Mouse (Mus musculus) stomach, embryonic 15.5 days (tissue): ENCODE measurements around the gene Camk1g. TPM values are rescaled to one million over a fixed set of nuclear protein-coding genes. Genes with fewer than 3 reads are reported as not detected.

Experiments
- ATAC-seq: fragments of 200-750 bp; cut with Nextera tagmentation; 2 replicates; pipeline ENCODE4 v1.8.0; 2017; ENCODE audit warnings: low read depth, moderate number of reproducible peaks, moderate TSS enrichment; ENCODE audit not compliant: insufficient read depth, low FRiP score
- H3K27ac ChIP-seq: fragments of 300-500 bp; sonication (generic); 2 replicates; pipeline ENCODE4 v1.5.1; 2015; ENCODE audit warnings: mild to moderate bottlenecking, inconsistent platforms
- H3K27me3 ChIP-seq: fragments of 300-500 bp; sonication (generic); replicated peaks from 2 replicates; pipeline ENCODE4 v1.6.1; 2015; ENCODE audit warnings: inconsistent platforms
- H3K36me3 ChIP-seq: fragments of 300-500 bp; sonication (generic); 2 replicates; pipeline ENCODE4 v1.6.1; 2015; ENCODE audit warnings: inconsistent platforms
- H3K4me1 ChIP-seq: fragments of 300-500 bp; sonication (generic); 2 replicates; pipeline ENCODE4 v1.6.1; 2015; ENCODE audit warnings: inconsistent platforms
- H3K4me2 ChIP-seq: fragments of 300-500 bp; sonication (generic); 2 replicates; pipeline ENCODE4 v1.6.1; 2015; ENCODE audit warnings: mild to moderate bottlenecking, inconsistent platforms
- H3K4me3 ChIP-seq: fragments of 300-500 bp; sonication (generic); replicated peaks from 2 replicates; pipeline ENCODE4 v1.5.1; 2015; ENCODE audit warnings: inconsistent platforms
- H3K9ac ChIP-seq: fragments of 300-500 bp; sonication (generic); 2 replicates; pipeline ENCODE4 v1.6.1; 2015; ENCODE audit warnings: inconsistent platforms
- H3K9me3 ChIP-seq: fragments of 300-500 bp; sonication (generic); 2 replicates; pipeline ENCODE4 v1.6.1; 2016; ENCODE audit warnings: inconsistent platforms
- WGBS: fragments of 180-500 bp; shearing (Covaris S2); methylation state at CpG from one replicate; pipeline ENCODE4 v1.1.7; 2015; 5-methylcytosine and 5-hydroxymethylcytosine counted together
- polyA plus RNA-seq: library from polyadenylated mRNA; unstranded; fragments of >200 nt; fragmentation: Nextera tagmentation; extraction: Ambion mirVana; gene quantifications from 2 replicates; pipeline ENCODE4 v1.2.1, GENCODE M21; 2015

The Camk1g gene
- polyA plus RNA-seq, 1 experiment from 2014 or later = 6.7 TPM

DNA sequence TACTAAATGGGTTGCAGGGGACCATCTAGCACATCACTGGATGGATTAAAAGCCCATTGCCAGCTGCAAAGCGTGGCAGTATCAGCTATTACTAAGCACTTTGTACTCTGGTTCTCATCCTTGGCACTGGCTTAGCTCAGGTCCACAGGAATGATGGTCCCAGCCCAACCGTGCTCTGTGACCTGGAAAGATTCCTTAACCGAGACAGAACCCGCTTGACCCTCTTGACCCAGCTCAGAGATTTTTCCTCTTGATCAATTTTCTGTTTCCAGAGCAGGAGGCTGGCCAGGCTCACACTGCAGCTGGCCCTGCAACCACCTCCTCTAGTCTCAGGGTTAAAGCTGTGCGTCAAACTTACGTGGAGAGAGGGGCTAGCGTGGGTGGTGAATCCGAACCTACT lies 1.0 kb downstream of the Camk1g start:
- Histone ChIP-seq H3K27me3 (no peaks in the 10 kb centered on the region), H3K9me3 (no peaks in the 10 kb centered on the region), H3K27ac (no peak overlapping the region), H3K4me3 (peak overlapping the region; percentile 41), H3K4me1 (peaks cover 16% of the 10 kb centered on the region; the same call in 1 of the 2 replicates), H3K4me2 (peak overlapping the region; percentile 50), H3K36me3 (no peaks in the 10 kb centered on the region), H3K9ac (no peak overlapping the region)
- 58% methylated on average over 8 of the region's 8 CpGs for WGBS
- no peak for ATAC-seq

DNA sequence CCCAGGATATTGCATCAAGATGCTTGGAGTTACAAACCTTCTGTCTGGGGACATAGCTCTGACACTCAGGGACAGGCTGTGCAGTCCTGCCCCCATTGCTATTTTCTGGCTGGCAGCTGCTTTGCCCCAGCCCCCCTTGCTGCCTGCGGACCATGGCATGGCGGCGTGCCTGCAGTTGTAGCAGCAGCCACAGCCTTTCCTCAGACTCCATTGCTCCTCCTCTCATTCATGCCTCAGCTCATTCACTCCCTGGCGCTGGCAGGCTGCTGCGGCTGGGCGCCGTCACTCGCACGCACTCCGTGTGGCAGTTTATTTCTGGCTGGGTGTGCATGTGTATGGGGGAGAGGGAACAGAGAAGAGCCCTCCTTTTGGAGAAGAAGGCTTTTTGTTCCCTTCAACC lies 2.0 kb downstream of the Camk1g start:
- no peak for ATAC-seq
- no peak overlapping the region for H3K4me2 ChIP-seq
- no peaks in the 10 kb centered on the region for H3K27me3 ChIP-seq
- H3K27ac ChIP-seq = no peak overlapping the region
- 46% methylated on average over 10 of the region's 10 CpGs for WGBS
- no peaks in the 10 kb centered on the region for H3K36me3 ChIP-seq
- peaks cover 16% of the 10 kb centered on the region; the same call in 1 of the 2 replicates for H3K4me1 ChIP-seq
- no peak overlapping the region for H3K9ac ChIP-seq
- no peaks in the 10 kb centered on the region for H3K9me3 ChIP-seq
- H3K4me3 ChIP-seq = no peak overlapping the region

DNA sequence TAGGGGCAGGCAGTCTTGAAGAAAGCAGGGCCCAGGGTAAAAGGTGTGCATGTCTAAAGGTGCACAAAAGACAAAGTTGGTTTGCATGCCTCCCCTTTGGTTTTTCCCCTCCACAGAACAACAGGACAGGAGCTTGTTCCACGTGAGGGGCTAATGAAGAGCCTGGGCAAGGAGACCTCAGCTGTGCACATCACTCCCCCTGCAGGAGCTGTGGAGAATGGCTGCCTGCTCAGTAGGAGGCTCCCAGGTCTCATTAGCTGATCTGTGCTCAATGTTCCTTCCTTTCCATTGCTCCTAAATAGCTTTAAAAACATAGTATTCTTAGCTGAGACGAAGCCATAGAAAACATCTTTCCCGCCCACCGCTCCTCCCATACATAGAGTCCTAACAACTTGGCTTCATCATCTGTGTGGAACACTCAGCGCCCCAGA lies 6.3 kb downstream of the Camk1g start:
- Histone ChIP-seq H3K4me2 (no peak overlapping the region), H3K4me3 (no peak overlapping the region), H3K9ac (no peak overlapping the region), H3K9me3 (no peaks in the 10 kb centered on the region), H3K27ac (no peak overlapping the region), H3K36me3 (no peaks in the 10 kb centered on the region), H3K4me1 (0 out of 2 replicates have a peak, but pooled peaks cover 5% of the 10 kb centered on the region), H3K27me3 (no peaks in the 10 kb centered on the region)
- no peak for ATAC-seq
- WGBS = 62% methylated on average over 5 of the region's 5 CpGs

DNA sequence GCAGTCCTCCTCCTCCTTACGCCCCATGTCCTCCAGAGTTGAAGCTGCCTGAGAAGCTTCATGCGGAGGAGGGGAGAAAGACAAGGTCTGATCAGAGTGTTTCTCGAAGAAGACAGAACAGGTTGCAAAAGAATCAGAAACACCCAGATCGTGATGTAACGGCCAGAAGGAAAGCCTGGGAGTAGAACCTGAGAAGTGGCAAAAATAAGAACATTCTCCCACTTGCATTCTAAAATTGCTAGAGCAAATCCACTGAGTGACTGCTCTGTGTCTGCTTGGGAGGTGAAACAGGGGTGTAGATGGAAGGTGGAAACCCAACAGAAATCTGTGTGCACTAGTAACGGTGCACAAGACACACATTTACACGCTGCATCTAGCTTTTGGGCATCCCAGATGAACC lies 8.0 kb downstream of the Camk1g start:
- Histone ChIP-seq H3K27ac (no peak overlapping the region), H3K36me3 (no peaks in the 10 kb centered on the region), H3K4me3 (no peak overlapping the region), H3K9me3 (no peaks in the 10 kb centered on the region), H3K27me3 (no peaks in the 10 kb centered on the region), H3K4me1 (no peaks in the 10 kb centered on the region), H3K9ac (no peak overlapping the region), H3K4me2 (no peak overlapping the region)
- WGBS = 78% methylated on average over 7 of the region's 7 CpGs
- no peak for ATAC-seq

DNA sequence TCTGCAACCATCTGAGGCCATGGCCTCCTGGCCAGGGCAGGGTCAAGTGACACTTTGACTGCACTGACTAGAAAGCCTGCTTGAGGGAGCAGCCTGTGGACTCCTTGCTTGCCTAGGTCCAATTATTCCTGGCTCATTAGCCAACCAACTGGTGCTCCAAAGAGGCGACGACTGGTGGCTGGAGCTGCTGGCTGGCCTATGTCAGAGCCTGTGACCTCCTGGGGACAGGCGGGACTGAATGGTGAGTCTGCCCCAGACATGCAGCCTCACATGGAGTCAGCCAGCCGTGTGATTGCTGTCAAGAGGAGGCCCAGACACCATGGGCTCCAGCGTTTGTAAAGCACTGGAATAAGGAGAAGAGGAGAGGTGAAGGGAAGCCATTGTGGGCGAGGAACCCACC lies 8.9 kb downstream of the Camk1g start:
- WGBS = 71% methylated on average over 6 of the region's 6 CpGs
- no peaks in the 10 kb centered on the region for H3K9me3 ChIP-seq
- ATAC-seq = no peak
- H3K4me3 ChIP-seq = no peak overlapping the region
- no peak overlapping the region for H3K27ac ChIP-seq
- no peaks in the 10 kb centered on the region for H3K36me3 ChIP-seq
- H3K4me2 ChIP-seq = no peak overlapping the region
- no peaks in the 10 kb centered on the region for H3K4me1 ChIP-seq
- no peak overlapping the region for H3K9ac ChIP-seq
- no peaks in the 10 kb centered on the region for H3K27me3 ChIP-seq

DNA sequence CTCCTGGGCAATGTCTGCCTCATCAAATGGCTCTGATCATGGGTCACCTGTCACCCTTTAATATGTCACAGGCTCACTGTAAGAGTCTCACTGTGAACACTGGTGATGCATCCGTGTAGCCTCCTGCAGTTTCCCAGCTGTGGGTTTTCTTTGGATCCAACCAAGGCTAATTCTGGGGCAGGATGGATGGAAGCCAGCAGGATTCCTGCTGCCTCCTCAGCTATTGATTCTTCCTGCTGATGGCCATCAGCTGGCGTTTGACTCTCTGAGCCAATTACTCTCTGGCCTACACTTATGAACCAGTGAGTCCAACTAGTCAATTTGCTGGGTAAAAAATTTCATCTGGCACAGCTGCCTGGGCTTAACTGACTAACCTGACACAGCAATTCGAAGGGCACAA lies 10.9 kb downstream of the Camk1g start:
- no peaks in the 10 kb centered on the region for H3K9me3 ChIP-seq
- no peak overlapping the region for H3K9ac ChIP-seq
- no peak overlapping the region for H3K4me3 ChIP-seq
- H3K36me3 ChIP-seq = no peaks in the 10 kb centered on the region; the same call in 1 of the 2 replicates
- no peak overlapping the region for H3K4me2 ChIP-seq
- WGBS = 65% methylated on average over 3 of the region's 3 CpGs
- no peaks in the 10 kb centered on the region for H3K27me3 ChIP-seq
- no peak overlapping the region for H3K27ac ChIP-seq
- no peak for ATAC-seq
- H3K4me1 ChIP-seq = no peaks in the 10 kb centered on the region

DNA sequence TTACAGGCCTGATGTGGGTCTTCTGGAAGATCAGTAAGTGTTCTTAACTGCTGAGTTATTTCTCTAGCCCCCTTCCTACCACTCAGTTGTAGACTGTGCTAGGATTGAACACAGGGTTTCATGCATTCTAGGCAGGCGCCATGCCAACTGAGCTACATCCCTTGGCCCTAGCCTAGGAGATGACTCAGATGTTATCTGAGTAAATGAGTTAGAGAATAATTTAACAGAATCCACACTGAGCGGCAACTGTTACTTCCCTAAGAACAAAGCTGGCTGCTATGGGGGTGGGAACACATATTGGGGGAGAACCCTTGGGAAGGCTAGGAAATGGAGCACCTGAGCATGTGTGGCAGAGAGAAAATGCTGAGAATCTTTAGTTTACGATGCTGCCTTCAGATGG lies 18.5 kb downstream of the Camk1g start:
- Histone ChIP-seq H3K4me2 (no peak overlapping the region), H3K27ac (no peak overlapping the region), H3K4me1 (no peaks in the 10 kb centered on the region), H3K9ac (no peak overlapping the region), H3K27me3 (no peaks in the 10 kb centered on the region), H3K4me3 (no peak overlapping the region), H3K36me3 (no peaks in the 10 kb centered on the region; the same call in 1 of the 2 replicates), H3K9me3 (no peaks in the 10 kb centered on the region)
- no peak for ATAC-seq
- 81% methylated on average over 3 of the region's 3 CpGs for WGBS

DNA sequence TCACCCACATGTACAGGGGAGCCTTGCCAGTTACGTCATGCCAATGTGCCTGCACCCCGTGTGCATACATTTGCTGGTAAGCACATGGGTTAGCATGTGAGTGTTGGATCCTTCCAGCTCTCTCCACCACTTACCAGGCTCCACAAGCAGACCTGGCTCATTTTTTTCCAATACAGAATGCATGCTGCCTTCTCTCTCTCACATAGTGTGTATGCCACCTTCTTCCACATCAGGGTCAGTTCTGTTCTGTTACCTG lies 19.6 kb downstream of the Camk1g start:
- no peak for ATAC-seq
- WGBS = 95% methylated on average over 2 of the region's 2 CpGs
- no peaks in the 10 kb centered on the region for H3K36me3 ChIP-seq
- H3K4me2 ChIP-seq = no peak overlapping the region
- H3K4me1 ChIP-seq = no peaks in the 10 kb centered on the region
- no peak overlapping the region for H3K4me3 ChIP-seq
- H3K27ac ChIP-seq = no peak overlapping the region
- no peaks in the 10 kb centered on the region for H3K9me3 ChIP-seq
- H3K9ac ChIP-seq = no peak overlapping the region
- H3K27me3 ChIP-seq = no peaks in the 10 kb centered on the region

DNA sequence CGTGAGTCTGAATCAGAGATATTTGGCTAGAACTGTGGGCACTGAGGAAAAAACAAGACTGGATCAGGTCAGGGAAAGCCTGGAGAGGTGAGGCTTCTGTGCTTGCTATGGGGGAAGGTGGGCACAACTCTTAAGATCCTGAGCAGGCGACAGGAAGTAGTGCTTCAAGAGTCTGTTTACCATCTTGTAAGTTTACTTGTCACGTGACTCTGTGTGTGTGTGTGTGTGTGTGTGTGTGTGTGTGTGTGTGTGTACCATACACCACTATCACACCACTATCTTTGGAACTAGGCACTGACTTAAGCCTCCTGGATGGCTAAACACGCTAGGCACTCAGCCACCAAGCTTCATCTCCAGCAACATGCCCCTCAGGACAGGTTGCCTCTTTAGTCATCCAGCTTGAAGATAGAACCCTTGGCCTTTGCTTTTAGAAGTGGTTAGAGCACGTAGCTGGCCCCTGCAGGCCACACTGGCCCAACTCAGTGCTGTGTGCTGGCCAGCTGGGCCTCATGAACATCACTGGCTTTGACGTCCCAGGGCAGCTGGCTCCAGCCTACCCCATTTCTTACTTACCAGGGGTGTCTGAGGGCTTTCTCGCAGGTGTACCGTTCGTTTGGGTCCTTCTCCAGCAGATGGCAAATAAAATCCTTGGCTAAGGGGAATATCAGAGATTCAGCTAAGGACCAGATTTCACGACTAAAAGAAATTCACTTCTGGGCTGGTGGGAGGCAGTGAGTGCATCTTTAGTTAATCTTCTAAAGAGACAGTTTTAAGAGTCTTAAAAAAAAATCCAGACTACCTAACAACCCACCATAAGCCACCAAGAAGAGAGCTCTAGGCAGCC lies 20.2 kb downstream of the Camk1g start:
- ATAC-seq = no peak
- H3K27me3 ChIP-seq = no peaks in the 10 kb centered on the region
- no peak overlapping the region for H3K4me2 ChIP-seq
- 81% methylated on average over 10 of the region's 10 CpGs for WGBS
- no peaks in the 10 kb centered on the region for H3K36me3 ChIP-seq
- H3K4me3 ChIP-seq = no peak overlapping the region
- H3K9ac ChIP-seq = no peak overlapping the region
- H3K4me1 ChIP-seq = no peaks in the 10 kb centered on the region
- H3K27ac ChIP-seq = no peak overlapping the region
- no peaks in the 10 kb centered on the region for H3K9me3 ChIP-seq

DNA sequence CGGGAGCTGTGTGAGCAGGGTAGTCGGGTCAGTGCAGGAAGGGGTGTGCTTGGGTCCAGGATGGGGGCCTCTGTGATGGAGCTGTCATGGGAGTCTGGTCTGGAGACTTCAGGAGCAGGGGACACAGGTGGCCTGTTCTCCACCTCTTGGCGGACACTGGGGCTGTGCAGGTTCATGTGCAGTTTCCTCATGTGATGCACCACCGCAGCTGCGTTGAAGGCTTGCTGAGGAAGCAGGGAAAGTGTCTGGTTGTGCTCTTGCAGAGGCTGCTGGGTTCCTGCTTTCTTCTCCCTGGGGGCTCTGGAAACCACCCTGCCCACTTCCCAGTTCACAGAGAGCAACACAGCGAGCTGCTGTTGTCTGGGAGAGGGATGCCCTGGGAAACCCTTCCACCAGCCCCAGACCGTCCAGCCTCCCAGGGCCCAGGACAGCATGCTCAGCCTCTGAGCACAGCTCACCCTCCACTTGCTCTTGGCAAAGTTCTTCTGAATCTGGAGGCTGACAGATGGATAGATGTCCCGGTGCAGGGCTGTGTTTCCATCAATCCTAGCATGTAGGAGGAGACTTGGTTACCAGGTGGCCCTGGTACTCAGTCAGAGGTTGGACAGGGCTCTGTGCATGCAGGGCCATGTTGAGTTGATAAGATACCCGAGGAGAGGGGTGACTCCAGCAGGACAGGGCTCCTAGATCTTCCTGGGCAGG lies 21.7 kb downstream of the Camk1g start:
- ATAC-seq = no peak
- Histone ChIP-seq H3K4me2 (no peak overlapping the region), H3K27ac (no peak overlapping the region), H3K27me3 (no peaks in the 10 kb centered on the region), H3K4me1 (no peaks in the 10 kb centered on the region), H3K9me3 (no peaks in the 10 kb centered on the region), H3K9ac (no peak overlapping the region), H3K4me3 (no peak overlapping the region), H3K36me3 (no peaks in the 10 kb centered on the region)
- WGBS = 81% methylated on average over 9 of the region's 9 CpGs

DNA sequence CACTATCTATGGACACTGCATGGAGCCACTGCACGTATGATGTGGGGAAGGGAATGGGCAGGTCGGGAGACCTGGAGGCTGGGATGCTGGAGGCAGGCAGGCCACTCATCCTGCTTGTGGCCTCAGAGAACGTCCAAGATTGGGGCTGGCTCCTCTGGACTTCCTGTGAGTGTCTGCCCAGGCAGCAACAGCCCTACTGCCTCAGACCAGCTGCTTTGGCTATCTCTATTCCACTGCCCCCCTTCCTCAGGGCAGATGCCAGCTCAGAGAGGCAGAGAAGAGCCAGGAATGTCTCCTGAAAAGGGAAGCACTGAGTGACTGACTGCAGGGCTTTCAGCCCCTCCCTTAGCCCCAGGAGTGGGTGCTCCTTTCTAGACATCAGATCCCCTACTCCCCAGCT lies 23.2 kb downstream of the Camk1g start:
- Histone ChIP-seq H3K4me1 (no peaks in the 10 kb centered on the region), H3K9me3 (no peaks in the 10 kb centered on the region)

DNA sequence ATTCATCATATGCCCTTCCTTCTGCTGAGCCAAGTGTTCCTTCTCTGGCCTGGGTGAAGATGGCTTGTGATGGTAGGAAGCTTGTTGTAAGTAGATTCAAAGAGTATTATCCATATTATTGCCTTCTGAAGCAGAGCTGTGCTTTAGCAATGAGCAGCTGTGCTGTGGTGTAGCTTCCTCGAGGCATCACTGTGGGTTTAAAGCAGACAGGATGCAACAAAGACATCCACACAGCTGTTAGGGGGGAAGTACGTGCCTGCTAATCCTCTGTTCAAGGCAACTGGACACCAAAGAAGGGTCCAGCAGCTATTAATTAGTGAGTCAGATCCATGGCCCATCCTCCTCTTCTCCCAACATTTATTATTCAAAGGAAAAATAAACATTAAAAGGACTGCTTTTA lies 25.1 kb downstream of the Camk1g start:
- 20% methylated on average over 2 of the region's 2 CpGs for WGBS
- no peak; the same call in 1 of the 2 replicates for ATAC-seq
- Histone ChIP-seq H3K27ac (peak overlapping the region; percentile 40; the same call in 1 of the 2 replicates), H3K4me2 (no peak overlapping the region), H3K4me3 (no peak overlapping the region), H3K9ac (no peak overlapping the region), H3K9me3 (no peaks in the 10 kb centered on the region), H3K27me3 (no peaks in the 10 kb centered on the region; the same call in 1 of the 2 replicates), H3K36me3 (no peaks in the 10 kb centered on the region), H3K4me1 (no peaks in the 10 kb centered on the region)

More for the DNA sequence above, 23.2 kb downstream of the Camk1g start:
- H3K36me3 ChIP-seq = no peaks in the 10 kb centered on the region
- H3K9ac ChIP-seq = no peak overlapping the region
- H3K27me3 ChIP-seq = no peaks in the 10 kb centered on the region
- no peak overlapping the region for H3K4me2 ChIP-seq
- no peak overlapping the region for H3K4me3 ChIP-seq
- ATAC-seq = no peak
- H3K27ac ChIP-seq = no peak overlapping the region
- 52% methylated on average over 3 of the region's 3 CpGs for WGBS
